In genomic region chr11:20592010-20592409, GRCm38 (mm10) we compare ENCODE assay signal across 8 mouse cellular contexts. TPM values are rescaled to one million over a fixed set of nuclear protein-coding genes. Genes with fewer than 3 reads are reported as not detected.
DNase-seq lines count a peak whose midpoint lies in the region; ATAC-seq and TF ChIP-seq lines count a peak whose summit lies in the region.
"Had no signal": no experiment of that assay in that cellular context is flagged by ENCODE, and none has a peak within 500 bp of the region (broad histone marks: within the 10 kb centered on the region; RNA-seq: fewer than 3 reads in every experiment).

No protein-coding gene starts in this region.

- H3K9me3 ChIP-seq in liver, embryonic 11.5 days (ENCODE audit: control insufficient read depth, low read length): no peaks in the 10 kb centered on the region
- no peaks in the 10 kb centered on the region for H3K9me3 ChIP-seq in MEL (replicated peaks; ENCODE audit: insufficient read depth, low read length)
- no peaks in the 10 kb centered on the region for H3K9me3 ChIP-seq in midbrain, embryonic 13.5 days

- no peak overlapping the region for H3K4me3 ChIP-seq in liver, embryonic 11.5 days (ENCODE audit: low read depth, low read length)
- no peak overlapping the region for H3K4me3 ChIP-seq in MEL (ENCODE audit: control insufficient read depth in 1 of 2, insufficient read depth in 1 of 2, low read depth in 2 of 2, low read length in 2 of 2)
- no peak overlapping the region for H3K4me3 ChIP-seq in midbrain, embryonic 13.5 days (replicated peaks)
- H3K4me3 ChIP-seq: erythroblast, embryonic 14.5 days had no signal

- H3K4me2 ChIP-seq in liver, embryonic 11.5 days: no peak overlapping the region
- no peak overlapping the region for H3K4me2 ChIP-seq in midbrain, embryonic 13.5 days (replicated peaks)

- TF ChIP-seq POLR2A in MEL (IDR thresholded peaks at IDR 0.05; ENCODE audit: control insufficient read depth in 1 of 2, insufficient read depth in 1 of 2, low read depth in 1 of 2, low read length in 2 of 2, poor library complexity in 1 of 2): no peak

- 69% methylated on average over 3 of the region's 3 CpGs for WGBS in liver, embryonic 11.5 days
- 78% methylated on average over 3 of the region's 3 CpGs for WGBS in midbrain, embryonic 13.5 days

- H3K79me2 ChIP-seq in MEL (ENCODE audit: control insufficient read depth, insufficient read depth, low read length, poor library complexity): no peaks in the 10 kb centered on the region

- no peak overlapping the region for H3K9ac ChIP-seq in liver, embryonic 11.5 days (ENCODE audit: low read depth, low read length)
- H3K9ac ChIP-seq in MEL (ENCODE audit: control insufficient read depth, low read depth, low read length, poor library complexity, severe bottlenecking): no peak overlapping the region
- H3K9ac ChIP-seq in midbrain, embryonic 13.5 days (replicated peaks): no peak overlapping the region

- no peak for ATAC-seq in liver, embryonic 11.5 days (replicated peaks; ENCODE audit: low FRiP score)
- 0 out of 2 replicates have a peak, but pooled peaks have one; percentile 44 for ATAC-seq in erythroblast, adult 5-6 weeks (replicated peaks; ENCODE audit: low FRiP score, poor library complexity, severe bottlenecking)
- ATAC-seq in midbrain, embryonic 13.5 days: no peak

- TF ChIP-seq EP300 in MEL (IDR thresholded peaks at IDR 0.05; ENCODE audit: low read depth in 1 of 2, low read length in 2 of 2): no peak

- peak; percentile 52 to 70 (median 67) for TF ChIP-seq CTCF in MEL (IDR thresholded peaks at IDR 0.05 in 2 of 3, conservative IDR thresholded peaks at IDR 0.05 in 1 of 3; ENCODE audit: control insufficient read depth in 1 of 3, insufficient read depth in 1 of 3, low read depth in 2 of 3, low read length in 3 of 3, poor library complexity in 1 of 3, severe bottlenecking in 1 of 3)

- H3K27ac ChIP-seq in liver, embryonic 11.5 days (ENCODE audit: low read depth, low read length): no peak overlapping the region
- H3K27ac ChIP-seq in MEL (ENCODE audit: control insufficient read depth, low read depth, low read length): no peak overlapping the region
- no peak overlapping the region for H3K27ac ChIP-seq in midbrain, embryonic 13.5 days

- TF ChIP-seq RAD21 in MEL (IDR thresholded peaks at IDR 0.05; ENCODE audit: low read depth, low read length): peak; percentile 65

- H3K4me1 ChIP-seq in liver, embryonic 11.5 days (replicated peaks; ENCODE audit: control insufficient read depth, insufficient read depth, low read length): no peaks in the 10 kb centered on the region; the same call in 1 of the 2 replicates
- no peaks in the 10 kb centered on the region for H3K4me1 ChIP-seq in MEL (ENCODE audit: control insufficient read depth in 1 of 2, insufficient read depth in 2 of 2, low read length in 2 of 2)
- H3K4me1 ChIP-seq in midbrain, embryonic 13.5 days (replicated peaks): no peaks in the 10 kb centered on the region

- no peaks in the 10 kb centered on the region for H3K27me3 ChIP-seq in liver, embryonic 11.5 days (replicated peaks; ENCODE audit: control insufficient read depth, insufficient read depth, low read length)
- H3K27me3 ChIP-seq in MEL (ENCODE audit: control insufficient read depth in 1 of 2, insufficient read depth in 2 of 2, low read length in 2 of 2): no peaks in the 10 kb centered on the region
- H3K27me3 ChIP-seq in midbrain, embryonic 13.5 days: no peaks in the 10 kb centered on the region

- H3K36me3 ChIP-seq in liver, embryonic 11.5 days (ENCODE audit: control insufficient read depth, insufficient read depth, low read length): no peaks in the 10 kb centered on the region
- no peaks in the 10 kb centered on the region for H3K36me3 ChIP-seq in MEL (ENCODE audit: control insufficient read depth in 1 of 2, insufficient read depth in 2 of 2, low read length in 2 of 2)
- H3K36me3 ChIP-seq in midbrain, embryonic 13.5 days: no peaks in the 10 kb centered on the region

- DNase-seq in liver (peak; percentile 65), MEL (ENCODE audit: low read depth, low spot score) (peak; percentile 71)
- no peak for DNase-seq in liver, embryonic 11.5 days (ENCODE audit: low spot score)
- DNase-seq in spleen, postnatal 4 days (ENCODE audit: low spot score in 2 of 2): peak; percentile 43 to 75
- DNase-seq in Muller cell, postnatal 12 days (ENCODE audit: inconsistent ontology term): no peak

TF ChIP-seq in MEL, 35 proteins besides CTCF, POLR2A, EP300 and RAD21:
- TF ChIP-seq SMC3 (IDR thresholded peaks at IDR 0.05; ENCODE audit: low read depth, low read length): peak; percentile 79
- peak; percentile 76 for TF ChIP-seq ZC3H11A (IDR thresholded peaks at IDR 0.05; ENCODE audit: low read depth, low read length)
- TF ChIP-seq NRF1 (IDR thresholded peaks at IDR 0.05; ENCODE audit: insufficient read depth, low read depth, low read length, poor library complexity, severe bottlenecking): no peak

RNA-seq across cellular contexts. Expression of gene Sertad2, which starts 49.0 kb away (rescaled TPM):
- 16.2 and 21.4 TPM in 2 replicates for polyA plus RNA-seq in liver, embryonic 11.5 days (2014; fragmentation: Nextera tagmentation; extraction: Ambion mirVana)
- 7.0 TPM in 2 replicates for total RNA-seq in MEL (2012; rRNA removed)
- 10 to 100 TPM in 1 of 2 experiments, not detected in 1; 11.5 TPM for polyA plus RNA-seq in MEL (2012; ENCODE audit: insufficient read depth in 1 of 2, insufficient read length in 2 of 2, low read depth in 1 of 2, low replicate concordance in 2 of 2, missing spikeins in 1 of 2)
- total RNA-seq in erythroblast, adult 5-6 weeks (2015; ENCODE audit: low replicate concordance): 113 and 141 TPM in 2 replicates
- total RNA-seq in erythroblast, adult 5-6 weeks (2017; ENCODE audit: low replicate concordance): 153 and 159 TPM in 2 replicates
- 29.8 and 32.0 TPM in 2 replicates for polyA plus RNA-seq in midbrain, embryonic 13.5 days (2015; fragmentation: Nextera tagmentation; extraction: Ambion mirVana)

Comparison
In these comparisons a context has a peak if more than half of its experiments do, and no peak if none do; other contexts are left out.
1. DNase-seq: peak in liver (single experiment), MEL (single experiment) and spleen, postnatal 4 days (2 of 2); none in liver, embryonic 11.5 days (single experiment) and Muller cell, postnatal 12 days (single experiment).